Mouse (Mus musculus) large intestine, adult 2 months (tissue): ENCODE measurements around the gene Shmt1. TPM values are rescaled to one million over a fixed set of nuclear protein-coding genes. Genes with fewer than 3 reads are reported as not detected.

Experiments used
- DNase-seq: peaks from one replicate; pipeline ENCODE4 v3.0.0-alpha.2; 2012; ENCODE audit warnings: low read depth, low spot score
- WGBS: fragments of 180-500 bp; shearing (Covaris S2); methylation state at CpG from one replicate; pipeline ENCODE4 v1.1.7; 2018; 5-methylcytosine and 5-hydroxymethylcytosine counted together
- polyA plus RNA-seq: library from polyadenylated mRNA; depleted of rRNA; stranded (reverse); fragments of >200 nt; gene quantifications from 2 replicates; pipeline ENCODE4 v1.2.3, GENCODE M21; 2012

Gene Shmt1
- polyA plus RNA-seq, 1 experiment: 35.2 TPM

DNA sequence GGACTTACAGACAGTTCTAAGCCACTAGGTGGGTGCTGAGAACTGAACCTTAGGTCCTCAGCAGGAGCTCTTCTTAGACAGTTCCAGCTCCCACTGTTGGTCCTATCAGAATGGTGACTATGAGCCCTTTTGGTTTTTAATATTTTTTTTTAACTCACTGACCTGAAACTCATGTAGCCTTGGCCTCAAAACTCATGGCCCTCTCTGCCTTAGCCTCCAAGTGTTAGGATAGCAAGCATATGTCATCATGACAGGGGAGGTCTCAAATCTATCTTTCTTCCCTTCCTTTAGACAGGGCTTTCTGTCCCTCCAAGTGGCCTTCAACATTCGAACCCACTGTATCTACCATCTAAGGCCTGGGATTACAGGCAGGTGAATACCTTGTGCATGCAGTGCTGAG is 10.6 kb downstream of the Shmt1 start:
- no peak for DNase-seq
- 91% methylated on average over 1 of the region's 1 CpGs for WGBS

DNA sequence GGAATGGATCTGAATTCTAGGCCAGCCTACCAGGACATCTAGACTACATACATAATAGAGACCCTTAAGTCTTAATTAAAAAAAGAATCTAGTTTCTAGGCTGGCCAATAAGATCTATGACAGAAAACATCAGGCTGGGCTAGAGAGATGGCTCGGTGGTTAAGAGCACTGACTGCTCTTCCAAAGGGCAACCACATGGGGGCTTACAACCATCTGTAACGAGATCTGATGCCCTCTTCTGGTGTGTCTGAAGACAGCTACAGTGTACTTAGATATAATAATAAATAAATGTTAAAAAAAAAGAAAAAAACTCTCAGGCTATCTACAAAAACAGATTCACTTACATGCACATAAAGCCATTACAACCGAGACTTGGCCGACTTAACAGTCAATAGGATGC is 11.5 kb downstream of the Shmt1 start:
- WGBS: 78% methylated on average over 4 of the region's 4 CpGs
- no peak for DNase-seq

DNA sequence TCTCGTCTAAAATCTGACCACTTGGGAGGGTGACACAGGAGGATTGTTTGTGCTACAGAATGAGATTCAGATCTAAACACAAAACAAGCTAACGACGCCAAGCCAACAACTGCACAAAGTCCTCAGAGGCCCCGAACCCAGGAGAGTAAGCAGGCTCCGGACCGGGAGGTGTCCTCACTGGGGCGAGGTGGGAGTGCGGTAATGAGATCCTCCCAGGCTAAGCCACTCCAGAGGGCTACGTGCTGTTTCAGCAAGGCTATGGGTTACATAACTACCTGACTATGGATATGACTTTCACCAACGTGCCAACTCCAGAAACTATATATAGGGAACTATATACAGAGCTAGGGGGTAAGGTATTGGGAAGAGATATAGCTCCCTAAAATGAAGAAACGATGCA is 15.2 kb downstream of the Shmt1 start:
- no peak for DNase-seq
- 87% methylated on average over 11 of the region's 11 CpGs for WGBS

DNA sequence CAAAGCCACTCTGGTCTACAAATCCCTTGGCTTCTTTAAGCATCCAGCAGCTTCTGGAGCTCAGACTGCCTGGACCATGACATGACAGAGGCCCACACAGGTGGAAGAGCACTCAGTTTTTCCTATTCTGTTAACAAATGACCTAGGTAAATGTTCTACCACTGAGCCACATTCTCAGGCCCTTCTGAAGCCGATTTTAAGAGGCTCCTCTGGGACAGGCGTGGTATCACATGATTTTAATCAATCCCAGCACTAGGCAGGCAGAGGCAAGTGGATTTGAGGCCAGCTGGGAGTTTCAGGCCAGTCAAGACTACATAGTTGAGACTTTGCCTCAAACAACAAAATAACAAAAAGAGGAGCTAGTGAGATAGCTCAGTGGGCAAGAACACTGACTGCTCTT is 21.0 kb downstream of the Shmt1 start:
- WGBS: 77% methylated on average over 2 of the region's 2 CpGs
- no peak for DNase-seq

DNA sequence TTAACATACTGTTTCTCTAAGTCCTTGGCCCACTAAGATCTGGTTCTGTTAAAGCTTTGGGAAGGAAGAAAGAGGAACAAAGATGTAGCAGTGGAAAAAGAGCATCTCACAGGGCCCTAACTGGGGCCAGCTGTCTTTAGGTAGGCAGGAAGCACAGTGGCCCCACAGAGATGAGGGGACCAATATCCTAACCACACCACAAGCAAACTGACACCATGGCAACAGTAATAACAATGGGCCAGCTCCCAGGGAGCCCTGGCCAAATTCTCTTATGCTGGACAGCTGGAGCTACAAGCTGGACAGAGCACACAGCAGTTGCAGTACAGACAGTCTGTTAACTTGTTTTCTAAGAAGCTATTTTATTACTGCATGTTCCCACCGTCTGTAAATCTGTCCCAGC is 23.9 kb downstream of the Shmt1 start:
- no peak for DNase-seq
- WGBS: 21% methylated on average over 1 of the region's 1 CpGs

DNA sequence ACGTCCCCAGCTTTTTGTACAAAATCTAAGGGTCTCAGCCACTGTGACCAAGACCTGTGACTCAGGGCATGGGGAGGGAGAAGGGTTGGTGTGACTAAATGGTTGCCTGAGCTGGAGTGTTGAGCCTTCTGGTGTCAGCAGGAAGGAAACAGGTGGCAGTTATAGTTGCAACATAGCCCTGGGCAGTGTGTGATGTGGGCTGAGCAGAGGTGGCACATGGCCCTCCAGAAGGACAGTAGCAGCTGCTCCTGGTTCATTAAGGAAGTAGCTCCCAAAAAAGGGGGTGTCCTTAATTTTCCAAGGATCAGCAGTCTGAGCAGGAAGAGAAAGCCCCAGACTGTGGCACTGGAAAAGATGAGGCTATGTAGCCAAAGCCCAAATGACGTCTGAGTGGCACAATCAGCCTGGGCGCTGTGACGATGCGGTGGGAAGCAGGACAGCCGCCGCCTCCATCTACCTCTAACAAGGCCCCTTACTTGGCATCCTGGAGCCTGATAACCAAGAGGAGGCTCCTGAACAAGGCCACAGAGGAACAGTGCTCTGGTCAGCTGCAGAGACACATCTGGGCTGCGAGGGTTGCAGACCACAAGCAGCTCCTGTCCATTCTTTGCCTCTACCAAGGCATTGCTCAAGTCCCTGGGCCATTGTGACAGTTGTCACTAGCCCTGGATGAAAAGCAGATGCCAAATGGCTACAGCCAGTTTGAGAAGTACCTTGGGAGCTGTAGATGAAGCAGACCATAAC is 27.2 kb downstream of the Shmt1 start:
- DNase-seq: no peak
- 87% methylated on average over 8 of the region's 8 CpGs for WGBS

DNA sequence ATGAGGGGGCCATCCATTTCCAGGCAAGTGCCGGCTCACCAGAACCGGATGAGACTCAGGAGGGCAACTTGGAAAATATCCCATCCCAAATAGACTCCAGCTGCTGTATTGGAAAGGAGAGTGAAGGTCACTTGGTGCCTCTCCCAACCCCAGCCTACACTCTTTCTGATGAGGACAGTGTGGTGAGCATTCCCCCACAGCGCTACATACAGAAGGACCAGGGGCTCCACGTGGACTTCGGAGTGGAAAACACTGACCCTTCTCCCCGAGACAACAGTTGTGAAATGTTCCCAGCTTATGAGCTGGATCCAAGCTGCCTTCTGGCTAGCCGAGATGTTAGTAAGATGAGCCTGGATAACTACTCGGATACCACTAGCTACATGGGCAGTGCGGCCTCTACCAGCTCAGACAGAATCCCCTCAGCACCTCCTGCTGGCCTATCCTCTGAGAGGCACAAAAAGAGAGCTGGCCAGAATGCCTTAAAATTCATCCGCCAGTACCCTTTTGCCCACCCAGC is 31.8 kb downstream of the Shmt1 start:
- 79% methylated on average over 10 of the region's 10 CpGs for WGBS
- no peak for DNase-seq

DNA sequence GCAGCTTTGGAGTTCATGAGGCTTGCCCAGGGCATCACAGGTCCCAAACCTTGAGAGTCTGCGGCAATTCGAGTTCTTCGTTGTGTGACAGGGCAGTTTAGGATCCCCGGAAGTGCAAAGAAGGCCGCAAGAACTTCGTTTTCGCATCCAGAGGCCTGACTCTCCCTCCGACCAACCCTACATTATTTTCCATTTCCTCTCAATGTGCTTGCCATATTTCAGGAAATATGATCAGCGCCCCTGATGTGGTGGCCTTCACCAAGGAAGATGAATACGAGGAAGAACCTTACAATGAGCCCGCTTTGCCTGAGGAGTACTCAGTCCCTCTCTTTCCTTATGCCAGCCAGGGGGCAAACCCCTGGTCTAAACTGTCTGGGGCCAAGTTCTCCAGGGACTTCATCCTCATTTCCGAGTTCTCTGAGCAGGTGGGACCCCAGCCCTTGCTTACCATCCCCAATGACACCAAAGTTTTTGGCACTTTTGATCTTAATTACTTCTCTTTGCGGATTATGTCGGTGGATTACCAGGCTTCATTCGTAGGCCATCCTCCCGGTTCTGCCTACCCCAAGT is 33.6 kb downstream of the Shmt1 start:
- no peak for DNase-seq
- 20% methylated on average over 16 of the region's 16 CpGs for WGBS

DNA sequence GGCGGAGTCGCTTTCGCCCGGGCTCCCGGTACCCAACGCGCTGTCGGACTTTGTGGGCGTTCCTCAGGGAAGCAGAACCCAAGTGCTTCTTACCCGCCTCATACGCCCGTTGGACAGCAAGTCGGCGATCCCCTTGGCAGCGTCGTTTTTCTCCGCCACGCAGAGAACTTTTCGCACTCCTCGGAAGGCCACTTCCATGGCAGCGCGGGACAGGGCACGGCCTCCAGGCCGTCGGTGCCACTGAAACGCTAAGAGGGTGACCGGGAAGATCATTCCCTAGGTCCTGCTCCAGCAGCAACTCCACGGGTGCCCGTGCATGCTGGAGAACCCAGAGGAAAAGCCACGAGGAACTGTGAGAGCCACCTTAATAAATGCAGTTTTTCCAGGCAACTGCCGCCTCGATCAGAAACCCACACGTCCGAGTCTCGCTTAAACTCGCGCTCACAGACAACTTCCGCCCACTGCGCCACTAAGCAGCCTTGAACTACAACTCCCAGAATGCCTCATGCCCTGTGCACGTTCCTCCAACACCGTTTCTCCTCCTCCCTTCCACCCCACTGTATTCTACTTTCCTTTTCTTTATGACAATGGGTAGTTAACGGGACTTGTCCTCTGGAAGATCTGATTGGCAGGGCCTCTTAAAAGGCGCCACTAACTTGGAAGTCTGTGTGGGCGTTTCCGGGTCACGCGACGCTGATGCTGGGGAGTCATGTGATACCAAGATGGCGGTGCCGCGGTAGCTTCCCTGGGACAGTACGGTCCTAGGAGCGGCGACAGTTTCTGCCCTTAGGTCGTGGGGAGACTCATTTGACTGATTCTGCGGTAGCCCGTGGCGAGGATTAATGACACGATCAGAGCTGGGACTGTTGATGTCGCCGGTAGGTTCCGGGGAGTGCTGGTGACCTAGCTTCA is 34.4 kb downstream of the Shmt1 start, which contains the start of the genes Top3a and Smcr8:
Top3a (minus strand) TSS at position 537 of the 912 bp plus-strand sequence.
Smcr8 (plus strand) TSS at position 696 of the 912 bp plus-strand sequence.
- under 1% methylated on average over 62 of the region's 62 CpGs for WGBS
- peak; percentile 94 for DNase-seq

DNA sequence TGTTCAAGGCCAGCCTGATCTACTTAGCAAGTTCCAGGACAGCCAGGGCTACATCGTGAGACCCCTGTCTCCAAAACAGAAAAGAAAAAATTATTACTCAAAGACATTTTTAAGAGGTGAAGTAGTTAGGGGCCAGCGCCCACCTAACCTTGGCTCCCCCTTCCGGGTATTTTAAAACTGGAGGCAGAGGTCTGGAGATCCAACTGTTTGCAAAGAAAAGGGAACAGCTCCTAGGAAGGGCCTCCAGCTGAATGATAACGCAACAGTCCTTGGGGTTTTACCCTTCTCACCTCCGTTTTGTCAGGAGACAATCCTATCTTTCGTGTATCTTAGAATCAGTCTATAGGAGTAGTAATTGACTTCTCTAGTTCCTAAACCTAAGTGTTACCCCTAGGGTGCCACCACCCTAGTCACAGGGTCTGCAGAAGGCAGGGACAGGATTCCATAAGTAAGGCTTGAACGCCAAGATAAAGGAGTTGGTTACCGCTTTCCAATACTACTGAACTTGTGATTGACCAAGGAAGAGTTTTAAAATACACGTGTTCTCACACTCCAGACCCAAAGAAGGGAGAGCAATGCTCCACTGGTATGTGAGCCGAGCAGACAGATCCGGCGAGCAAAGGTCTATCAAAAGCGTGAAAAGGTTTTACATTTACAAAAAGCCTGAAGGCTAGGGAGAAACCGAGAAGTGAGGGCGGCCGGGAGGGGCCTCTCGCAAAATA is 35.2 kb downstream of the Shmt1 start:
- no peak for DNase-seq
- 1% methylated on average over 17 of the region's 17 CpGs for WGBS

DNA sequence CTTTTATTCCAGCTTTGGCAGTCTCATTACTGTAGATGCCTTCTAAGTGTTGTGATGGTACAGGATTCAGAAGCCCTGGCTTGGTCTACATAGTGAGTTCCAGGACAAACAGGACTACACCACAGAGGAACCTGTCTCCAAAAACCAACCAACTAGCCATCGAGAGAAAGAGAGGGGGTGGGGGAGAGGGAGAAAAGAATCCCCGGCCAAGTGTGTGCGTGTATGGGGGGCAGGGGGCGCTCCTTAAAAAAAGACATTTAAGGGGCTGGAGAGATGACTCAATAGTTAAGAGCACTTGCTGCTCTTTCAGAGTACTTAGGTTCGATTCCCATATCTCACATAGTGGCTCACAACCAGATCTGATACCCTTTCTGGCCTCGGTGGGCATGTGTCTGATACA is 35.9 kb downstream of the Shmt1 start:
- no peak for DNase-seq
- 63% methylated on average over 6 of the region's 6 CpGs for WGBS

DNA sequence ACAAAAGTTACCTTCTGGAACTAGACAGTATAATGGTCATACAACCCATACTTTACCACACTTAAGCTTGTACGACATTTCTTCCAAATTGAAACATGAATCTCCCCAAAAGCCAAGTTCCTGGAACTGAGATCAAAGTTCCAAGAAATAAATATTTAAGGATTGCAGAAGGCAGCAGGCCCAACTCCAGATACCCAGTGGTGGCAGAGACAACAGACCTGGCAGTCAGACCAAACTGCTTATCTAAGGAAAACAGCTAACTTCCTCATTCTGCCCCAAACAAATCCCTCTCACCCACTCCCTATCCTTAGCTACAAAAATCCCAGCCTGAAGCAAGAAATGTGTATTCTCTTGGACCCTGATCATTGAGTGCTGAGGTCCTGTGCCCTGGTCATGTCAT is 36.7 kb downstream of the Shmt1 start:
- DNase-seq: no peak
- WGBS: 27% methylated on average over 1 of the region's 1 CpGs

DNA sequence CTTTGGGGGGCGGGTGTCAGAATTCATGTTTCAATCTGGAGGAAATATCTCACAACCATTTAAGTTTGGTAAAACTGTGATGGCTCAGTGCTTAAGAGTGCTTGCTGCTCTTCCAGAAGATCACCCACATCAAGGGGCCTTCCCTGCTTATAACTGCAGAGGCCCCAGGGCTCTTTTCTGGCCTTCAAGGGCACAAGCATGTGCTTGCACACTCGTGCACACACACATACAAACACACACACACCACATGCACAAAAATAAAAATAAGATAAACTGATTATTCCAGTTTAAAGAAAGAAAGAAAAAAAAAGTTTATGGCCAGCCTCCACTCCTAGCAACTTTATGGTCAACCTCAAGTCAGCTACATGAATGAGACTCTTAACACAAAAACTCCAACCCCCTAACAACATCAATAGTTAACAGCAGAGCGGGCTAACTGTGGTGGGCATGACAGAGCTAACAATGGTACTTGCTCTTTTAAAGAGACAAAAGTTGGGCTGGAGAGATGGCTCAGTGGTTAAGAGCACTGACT is 37.3 kb downstream of the Shmt1 start:
- 81% methylated on average over 3 of the region's 3 CpGs for WGBS
- DNase-seq: no peak

DNA sequence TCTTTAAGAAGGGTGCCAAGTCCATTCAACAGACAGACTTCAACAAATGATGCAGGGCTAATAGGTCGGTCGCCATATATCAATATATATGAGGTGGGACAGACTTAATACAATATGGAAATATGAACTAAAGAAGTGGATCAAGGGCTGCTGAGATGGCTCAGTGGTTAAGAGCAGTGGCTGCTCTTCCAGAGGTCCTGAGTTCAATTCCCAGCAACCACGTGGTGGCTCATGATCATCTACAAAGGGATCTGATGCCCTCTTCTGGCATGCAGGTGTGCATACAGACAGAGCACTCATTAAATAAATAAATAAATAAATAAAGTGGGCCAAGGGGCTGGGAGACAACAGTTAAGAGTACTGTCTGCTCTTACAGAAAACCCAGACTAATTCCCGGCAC is 39.4 kb downstream of the Shmt1 start:
- DNase-seq: no peak
- 82% methylated on average over 4 of the region's 4 CpGs for WGBS

DNA sequence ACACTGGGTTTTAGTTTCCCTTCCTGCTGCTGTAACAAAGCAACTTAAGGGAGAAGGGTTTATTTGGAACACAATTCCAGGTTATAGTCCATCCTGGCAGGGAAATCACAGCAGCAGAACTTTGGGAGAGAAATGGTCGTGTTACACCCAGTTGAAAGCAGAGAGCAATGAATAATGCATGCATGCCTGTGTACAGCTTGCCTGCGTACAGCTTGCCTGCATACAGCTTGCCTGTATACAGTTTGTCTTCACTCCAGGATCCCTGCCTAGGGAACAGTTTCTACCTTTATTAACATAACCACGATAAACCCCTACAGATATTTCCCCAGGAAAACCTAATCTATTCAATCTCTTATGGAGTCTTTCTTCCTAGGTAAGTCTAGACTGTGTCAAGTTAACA is 40.7 kb downstream of the Shmt1 start:
- WGBS: 93% methylated on average over 3 of the region's 3 CpGs
- DNase-seq: no peak

DNA sequence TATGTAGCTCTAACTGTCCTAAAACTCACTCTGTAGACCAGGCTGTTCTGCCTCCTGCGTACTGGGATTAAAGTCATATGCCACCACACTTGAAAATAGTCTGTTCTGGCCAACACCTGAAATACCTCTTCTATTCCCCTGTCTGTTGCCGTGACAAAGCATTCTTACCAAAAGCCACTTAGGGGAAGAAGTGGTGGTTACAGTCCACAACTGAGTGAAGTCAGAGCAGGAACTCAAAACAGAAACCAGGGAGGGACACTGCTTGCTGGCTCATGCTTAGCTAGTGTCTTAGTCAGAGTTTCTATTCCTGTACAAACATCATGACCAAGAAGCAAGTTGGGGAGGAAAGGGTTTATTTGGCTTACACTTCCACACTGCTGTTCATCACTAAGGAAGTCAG is 42.2 kb downstream of the Shmt1 start:
- 73% methylated on average over 2 of the region's 2 CpGs for WGBS
- no peak for DNase-seq

DNA sequence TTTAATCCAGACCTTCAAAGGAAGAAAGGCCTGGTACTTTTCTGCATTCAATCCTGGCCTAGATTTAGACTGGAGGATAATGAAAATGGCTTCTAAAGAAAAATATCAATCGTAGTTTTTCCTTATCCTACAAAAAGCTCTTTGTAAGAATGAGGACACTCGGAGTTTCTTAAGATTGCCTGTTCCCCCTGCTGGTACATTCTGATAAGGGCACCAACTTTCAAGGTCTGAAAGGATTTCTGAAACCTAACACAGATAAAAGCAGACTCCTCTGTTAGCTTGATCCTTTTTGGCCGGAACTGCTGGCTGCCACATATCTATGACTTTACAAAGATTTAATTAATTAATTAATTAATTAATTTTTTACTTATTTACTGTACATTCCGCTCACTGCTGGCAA is 44.5 kb downstream of the Shmt1 start:
- no peak for DNase-seq
- WGBS: 89% methylated on average over 4 of the region's 4 CpGs

DNA sequence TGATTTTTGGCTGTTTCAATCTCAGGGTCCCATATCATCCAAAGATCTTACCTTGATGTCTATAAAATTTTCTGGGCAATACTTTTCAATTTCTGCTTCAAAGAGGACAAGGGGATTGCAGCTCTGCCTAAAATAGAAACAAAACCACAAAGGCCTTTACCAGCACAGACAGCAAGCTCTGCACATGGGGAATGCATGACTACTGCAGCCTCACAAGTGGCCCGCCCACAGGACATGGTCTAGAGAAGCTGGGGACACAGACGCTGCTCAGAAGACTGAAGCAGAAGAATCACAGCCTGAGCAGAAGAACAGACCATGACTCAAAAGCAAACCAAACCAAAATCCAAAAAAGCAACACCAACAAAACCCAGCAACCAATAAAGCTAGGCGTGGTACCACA is 49.8 kb downstream of the Shmt1 start:
- DNase-seq: no peak
- 85% methylated on average over 3 of the region's 3 CpGs for WGBS

DNA sequence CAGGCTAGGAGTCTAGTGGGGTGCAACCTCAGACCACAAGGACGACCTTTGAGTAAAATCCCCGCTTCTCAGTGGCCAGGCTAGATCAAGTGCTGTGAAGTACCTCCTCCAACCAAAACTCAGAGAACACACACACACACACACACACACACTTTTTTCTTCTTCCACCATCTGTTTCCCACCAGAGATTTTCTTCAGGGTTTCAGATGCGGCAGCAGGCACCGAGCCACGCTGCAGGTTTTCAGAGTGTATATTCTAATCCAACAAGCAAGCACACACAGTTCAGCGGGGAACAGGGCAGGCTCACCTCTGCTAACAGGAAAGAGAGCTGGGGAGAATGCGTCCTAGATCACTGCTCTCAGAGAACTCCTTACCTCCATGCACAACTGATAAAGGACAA is 55.9 kb downstream of the Shmt1 start:
- WGBS: 94% methylated on average over 7 of the region's 7 CpGs
- DNase-seq: no peak
